ENCODE assay signal across 8 mouse cellular contexts in genomic region chr3:156562424-156562785, GRCm38 (mm10). TPM values are rescaled to one million over a fixed set of nuclear protein-coding genes. Genes with fewer than 3 reads are reported as not detected.
A peak's percentile ranks its signal among the peaks of the same experiment; 100 is the strongest.
DNase-seq lines count a peak whose midpoint lies in the region; ATAC-seq and TF ChIP-seq lines count a peak whose summit lies in the region.

No protein-coding gene starts in this region.

- H3K27me3 ChIP-seq in forebrain, embryonic 11.5 days (ENCODE audit: control insufficient read depth, insufficient read depth, low read length): no peaks in the 10 kb centered on the region
- H3K27me3 ChIP-seq in liver, embryonic 12.5 days (replicated peaks): peaks cover 56% of the 10 kb centered on the region

- H3K4me1 ChIP-seq in cortical plate, adult 2 months (ENCODE audit: control insufficient read depth, insufficient read depth, low read length): peaks cover 8% of the 10 kb centered on the region
- no peaks in the 10 kb centered on the region for H3K4me1 ChIP-seq in forebrain, embryonic 11.5 days (replicated peaks; ENCODE audit: control insufficient read depth, insufficient read depth, low read length)
- no peaks in the 10 kb centered on the region for H3K4me1 ChIP-seq in liver, embryonic 12.5 days

- TF ChIP-seq POLR2A in cortical plate, adult 2 months (IDR thresholded peaks at IDR 0.05; ENCODE audit: extremely low read depth, insufficient read depth, low read length): no peak

- peak; percentile 11 to 45 for DNase-seq in layer of hippocampus, adult 18-20 months (ENCODE audit: low spot score in 2 of 2)
- DNase-seq in layer of hippocampus, postnatal 36 days: no peak
- no peak for DNase-seq in forebrain, embryonic 11.5 days (ENCODE audit: low spot score)
- DNase-seq in testis, postnatal 10 days (ENCODE audit: low spot score): peak; percentile 42
- no peak for DNase-seq in spleen, postnatal 4 days (ENCODE audit: low spot score in 2 of 2)
- DNase-seq in adipocyte (ENCODE audit: low spot score): no peak

- H3K4me3 ChIP-seq in cortical plate, adult 2 months (ENCODE audit: insufficient read depth, low read length): peak overlapping the region; percentile 53
- peak overlapping the region; percentile 58 for H3K4me3 ChIP-seq in forebrain, embryonic 11.5 days (ENCODE audit: low read depth, low read length)
- peak overlapping the region; percentile 49; the same call in 1 of the 2 replicates for H3K4me3 ChIP-seq in liver, embryonic 12.5 days

- no peak for ATAC-seq in forebrain, embryonic 11.5 days (replicated peaks; ENCODE audit: low FRiP score)
- no peak for ATAC-seq in liver, embryonic 12.5 days

- H3K4me2 ChIP-seq in forebrain, embryonic 11.5 days (ENCODE audit: low read depth, low read length, severe bottlenecking): peak overlapping the region; percentile 90
- H3K4me2 ChIP-seq in liver, embryonic 12.5 days: peak overlapping the region; percentile 65

- peak overlapping the region; percentile 67 for H3K9ac ChIP-seq in forebrain, embryonic 11.5 days (ENCODE audit: low read length)
- H3K9ac ChIP-seq in liver, embryonic 12.5 days: no peak overlapping the region

- TF ChIP-seq CTCF in cortical plate, adult 2 months (IDR thresholded peaks at IDR 0.05; ENCODE audit: extremely low read depth, insufficient read depth, low read length): no peak

- under 1% methylated on average over 10 of the region's 10 CpGs for WGBS in forebrain, embryonic 11.5 days
- WGBS in liver, embryonic 12.5 days (ENCODE audit: insufficient replicate concordance): 2% methylated on average over 10 of the region's 10 CpGs

- no peaks in the 10 kb centered on the region for H3K9me3 ChIP-seq in forebrain, embryonic 11.5 days (ENCODE audit: control insufficient read depth, low read length)
- H3K9me3 ChIP-seq in liver, embryonic 12.5 days (replicated peaks): no peaks in the 10 kb centered on the region

- H3K36me3 ChIP-seq in forebrain, embryonic 11.5 days (ENCODE audit: control insufficient read depth, insufficient read depth, low read length): no peaks in the 10 kb centered on the region
- H3K36me3 ChIP-seq in liver, embryonic 12.5 days: no peaks in the 10 kb centered on the region

- peak overlapping the region; percentile 81 for H3K27ac ChIP-seq in cortical plate, adult 2 months (ENCODE audit: insufficient read depth, low read length)
- H3K27ac ChIP-seq in forebrain, embryonic 11.5 days (ENCODE audit: low read depth, low read length): no peak overlapping the region
- no peak overlapping the region for H3K27ac ChIP-seq in liver, embryonic 12.5 days

RNA-seq across cellular contexts. Expression of gene Negr1, which starts 0.8 kb away (rescaled TPM):
- 100 to 1,000 TPM; 113 to 119 TPM for total RNA-seq in layer of hippocampus, adult 18-20 months (2021)
- 100 to 1,000 TPM; 122 to 139 TPM for total RNA-seq in layer of hippocampus, postnatal 36 days (2021)
- 86.0 and 93.8 TPM in 2 replicates for polyA plus RNA-seq in cortical plate, adult 2 months (2012; rRNA removed)
- polyA plus RNA-seq in forebrain, embryonic 11.5 days (2014; fragmentation: Nextera tagmentation; extraction: Ambion mirVana): 5.3 and 5.9 TPM in 2 replicates
- 0.17 and 0.29 TPM in 2 replicates for polyA plus RNA-seq in liver, embryonic 12.5 days (2016; fragmentation: Nextera tagmentation; extraction: Ambion mirVana)

Comparison
In these comparisons a context has a peak if more than half of its experiments do, and no peak if none do; other contexts are left out.
1. DNase-seq: peak in layer of hippocampus, adult 18-20 months (2 of 2) and testis, postnatal 10 days (single experiment); none in layer of hippocampus, postnatal 36 days (0 of 2), forebrain, embryonic 11.5 days (single experiment), spleen, postnatal 4 days (0 of 2) and adipocyte (single experiment).
2. RNA of gene Negr1, which starts 0.8 kb away (polyA plus RNA-seq): 86.0 to 93.8 TPM in cortical plate, adult 2 months; 5.3 to 5.9 TPM in forebrain, embryonic 11.5 days and 0.17 to 0.29 TPM in liver, embryonic 12.5 days; every median in the first group is over 10 times any median in the second.
3. Peak in every context shown above with its lines, with median percentiles within 50 percentile points of each other: H3K4me3 ChIP-seq.